Mouse (Mus musculus): ENCODE results near the gene Tbx10.

- TF ChIP-seq POLR2AphosphoS2 (IDR thresholded peaks at IDR 0.05; ENCODE audit: insufficient read length, low read depth): no peak
- TF ChIP-seq POLR2A (IDR thresholded peaks at IDR 0.05; ENCODE audit: insufficient read length, low read depth): no peak
- no peak for TF ChIP-seq MYOG (IDR thresholded peaks at IDR 0.05; ENCODE audit: control insufficient read depth in 1 of 3, insufficient read depth in 1 of 3, insufficient read length in 2 of 3, low read depth in 2 of 3)
- TF ChIP-seq MAX (IDR thresholded peaks at IDR 0.05; ENCODE audit: low read depth): no peak
- TF ChIP-seq CEBPB (IDR thresholded peaks at IDR 0.05; ENCODE audit: insufficient read depth, poor library complexity, severe bottlenecking): no peak
- TF ChIP-seq E2F4 (IDR thresholded peaks at IDR 0.05; ENCODE audit: insufficient read depth): no peak
- TF ChIP-seq USF1 (IDR thresholded peaks at IDR 0.05; ENCODE audit: low read depth): no peak
- no peak for TF ChIP-seq TCF12 (IDR thresholded peaks at IDR 0.05; ENCODE audit: insufficient read depth, poor library complexity, severe bottlenecking)
- TF ChIP-seq MYOD1 (IDR thresholded peaks at IDR 0.05; ENCODE audit: control insufficient read depth in 1 of 3, insufficient read length in 2 of 3, low read depth in 2 of 3): no peak
- TF ChIP-seq TCF3 (IDR thresholded peaks at IDR 0.05; ENCODE audit: insufficient read length, low read depth): no peak
- TF ChIP-seq REST (IDR thresholded peaks at IDR 0.05; ENCODE audit: insufficient read depth, insufficient read length): no peak
These were observed 46.5 kb upstream of the Tbx10 start for GRCm38 (mm10) chr19:3945872-3946564.
